Mouse (Mus musculus): ENCODE data around the gene Spsb1.
A peak's percentile ranks its signal among the peaks of the same experiment; 100 is the strongest.

Spsb1 gene

DNA sequence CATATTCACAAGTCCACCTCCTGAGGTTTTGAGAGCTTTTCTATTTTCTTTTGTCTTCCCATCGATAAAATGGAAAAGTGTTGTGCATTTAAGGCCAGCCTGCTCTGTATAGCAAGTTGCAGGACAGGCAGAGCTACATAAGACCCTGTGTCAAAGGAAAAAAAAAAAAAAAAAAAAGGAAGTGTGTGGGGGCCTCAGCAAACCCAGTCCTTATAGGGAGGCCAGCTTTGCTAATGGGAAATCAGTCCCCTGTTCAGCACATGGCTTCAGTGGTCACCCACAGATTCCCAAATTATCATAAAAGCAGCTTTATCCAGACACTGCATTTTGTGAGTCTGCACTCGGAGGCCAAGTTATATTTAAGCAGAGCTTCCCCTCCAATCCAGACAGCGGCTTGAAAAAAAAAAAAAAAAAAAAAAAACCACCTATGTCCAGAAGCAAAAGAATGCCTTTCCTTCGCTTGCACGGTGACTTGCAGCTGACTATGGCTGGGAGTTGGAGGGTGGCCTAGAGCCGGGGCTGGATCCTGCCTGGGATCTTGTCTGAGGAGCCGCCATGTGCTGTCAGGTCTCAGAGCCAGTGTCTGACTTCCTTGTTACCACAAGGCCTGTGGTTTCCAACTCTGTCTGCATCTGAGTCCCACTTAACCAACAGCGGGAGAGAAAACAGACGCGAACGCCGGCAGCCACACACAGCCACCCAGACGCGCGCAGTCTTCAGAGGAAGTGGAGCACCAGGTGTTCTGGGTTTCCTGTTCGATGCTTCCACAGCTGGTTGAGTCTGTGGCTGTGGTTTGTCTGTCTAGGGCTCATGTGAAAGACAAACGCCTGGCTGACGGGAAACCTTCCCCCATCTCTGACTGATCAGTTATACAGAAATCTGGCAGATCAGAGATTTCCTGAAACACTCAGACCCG is 98.7 kb downstream of the Spsb1 start:
- peak; percentile 62 for DNase-seq (ENCODE audit: low spot score)

GRCm38 (mm10) chr4:149855180-149855891 is 99.5 kb downstream of the Spsb1 start:
- DNase-seq (ENCODE audit: low spot score) = no peak

DNA sequence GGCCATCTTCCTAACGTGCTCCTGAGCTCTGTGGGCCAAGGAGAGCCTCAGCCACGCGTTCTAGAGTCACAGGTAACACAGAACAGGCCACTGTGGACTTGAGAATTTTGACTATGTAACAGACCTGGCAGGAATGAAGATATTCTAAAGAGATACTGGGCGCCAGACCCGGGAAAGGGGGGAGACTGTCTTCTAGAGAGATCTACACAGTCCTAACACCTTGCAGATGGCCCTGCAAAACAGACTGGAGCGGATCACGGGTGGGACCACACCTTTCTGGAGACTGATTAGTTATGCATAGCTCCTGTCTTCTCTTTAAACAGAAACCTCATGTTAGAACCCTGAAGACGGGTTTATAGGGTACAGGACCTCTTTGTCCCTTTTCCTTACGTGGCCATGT is 100.1 kb downstream of the Spsb1 start:
- DNase-seq (ENCODE audit: low spot score) = no peak

GRCm38 (mm10) chr4:149854301-149854708 is 100.5 kb downstream of the Spsb1 start:
- no peak for DNase-seq (ENCODE audit: low spot score)

DNA sequence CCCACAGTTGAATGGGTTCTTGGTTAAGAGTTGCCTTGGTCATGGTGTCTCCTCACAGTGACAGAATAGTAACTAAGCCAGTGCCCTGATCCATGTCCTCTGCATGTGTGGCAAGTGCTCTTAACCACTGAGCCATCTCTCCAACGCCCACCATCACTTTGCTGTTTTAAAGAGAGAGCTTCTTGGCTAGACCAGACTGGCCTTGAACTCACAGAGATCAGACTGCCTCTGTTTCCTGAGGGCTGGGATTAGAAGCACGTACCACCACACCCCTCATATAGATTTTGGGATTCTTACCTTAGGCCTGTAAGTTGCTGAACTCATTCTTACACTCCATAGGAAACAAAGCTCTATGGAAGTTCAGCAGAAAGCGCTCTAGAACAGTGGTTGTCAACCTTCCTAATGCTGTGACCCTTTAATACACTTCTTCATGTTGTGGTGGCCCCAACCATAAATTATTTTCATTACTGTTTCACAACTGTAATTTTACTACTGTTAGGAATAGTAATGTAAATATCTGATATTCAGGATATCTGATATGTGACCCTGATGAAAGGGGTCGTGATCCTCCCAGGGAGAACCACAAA is 101.1 kb downstream of the Spsb1 start:
- DNase-seq (ENCODE audit: low spot score) = no peak

- no peak for DNase-seq (ENCODE audit: low spot score)
These were observed 103.3 kb downstream of the Spsb1 start for GRCm38 (mm10) chr4:149851554-149851953.

- DNase-seq (ENCODE audit: low spot score) = peak; percentile 42
These were observed 104.2 kb downstream of the Spsb1 start for GRCm38 (mm10) chr4:149850674-149851073.

DNA sequence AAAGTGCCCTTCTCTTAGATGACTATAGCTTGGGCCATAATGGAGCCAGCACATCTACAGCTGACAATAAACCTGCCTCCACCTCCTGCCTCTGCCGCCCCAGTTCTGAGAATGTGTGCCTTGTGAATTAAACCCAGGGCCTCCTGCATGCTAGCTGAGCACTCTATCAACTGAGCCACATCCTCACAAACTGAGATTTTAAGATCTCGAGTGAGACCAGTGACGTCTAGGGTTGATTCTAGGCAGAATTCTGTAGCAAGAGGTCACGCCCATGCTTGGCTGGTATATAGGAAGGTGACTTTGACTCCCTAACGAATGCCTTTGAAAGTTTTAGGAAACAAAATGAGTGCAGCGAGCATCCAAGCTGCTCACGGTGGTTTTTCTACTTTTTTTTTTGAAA is 104.8 kb downstream of the Spsb1 start:
- DNase-seq (ENCODE audit: low spot score) = no peak

DNA sequence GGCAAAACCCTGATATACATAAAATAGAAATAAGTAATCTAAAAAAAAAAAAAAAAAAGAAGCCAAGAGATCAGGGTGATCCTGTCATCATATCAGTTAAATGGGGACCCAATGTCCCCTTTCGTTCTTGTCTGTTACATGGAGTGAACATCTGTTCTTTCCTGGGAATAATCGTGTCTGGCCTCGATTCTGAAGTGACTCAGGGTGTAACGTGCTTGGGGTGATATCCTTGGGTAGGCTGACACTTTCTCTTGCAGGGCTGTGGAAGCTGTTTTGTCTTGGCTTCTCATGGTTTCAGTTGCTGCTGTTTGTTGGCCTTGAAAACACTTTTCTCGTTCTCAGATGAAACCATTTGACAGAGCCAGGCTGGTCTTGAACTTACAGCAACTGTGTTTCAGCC is 105.8 kb downstream of the Spsb1 start:
- DNase-seq (ENCODE audit: low spot score) = no peak

- peak; percentile 45 for DNase-seq (ENCODE audit: low spot score)
These were observed 107.8 kb downstream of the Spsb1 start for GRCm38 (mm10) chr4:149846861-149847631.

All from lung, postnatal 25 days (tissue).